12 mouse cellular contexts compared by ENCODE assay signal in genomic region chr2:9386566-9386965, GRCm38 (mm10).
"Had no signal": no experiment of that assay in that cellular context is flagged by ENCODE, and none has a peak within 500 bp of the region (broad histone marks: within the 10 kb centered on the region; RNA-seq: fewer than 3 reads in every experiment).

No protein-coding gene starts in this region.

- H3K9ac ChIP-seq: kidney, embryonic 15.5 days; limb, embryonic 13.5 days; liver, embryonic 14.5 days; midbrain, embryonic 13.5 days; neural tube, embryonic 15.5 days had no signal

- H3K9me3 ChIP-seq: kidney, embryonic 15.5 days; limb, embryonic 13.5 days; midbrain, embryonic 13.5 days; neural tube, embryonic 15.5 days had no signal

- H3K36me3 ChIP-seq: kidney, embryonic 15.5 days; limb, embryonic 13.5 days; midbrain, embryonic 13.5 days; neural tube, embryonic 15.5 days had no signal

- H3K4me1 ChIP-seq: kidney, embryonic 15.5 days; limb, embryonic 13.5 days; midbrain, embryonic 13.5 days; neural tube, embryonic 15.5 days had no signal

- ATAC-seq: midbrain, embryonic 13.5 days had no signal

- DNase-seq: kidney, postnatal 14 days; layer of hippocampus, postnatal 36 days; lung, adult 18-20 months; right cerebral cortex, adult 18-20 months; thymus, postnatal 4 days had no signal

- H3K4me3 ChIP-seq: kidney, embryonic 15.5 days; limb, embryonic 13.5 days; midbrain, embryonic 13.5 days; myocyte; neural tube, embryonic 15.5 days had no signal

- H3K27me3 ChIP-seq: kidney, embryonic 15.5 days; limb, embryonic 13.5 days; midbrain, embryonic 13.5 days; neural tube, embryonic 15.5 days had no signal

- H3K27ac ChIP-seq: kidney, embryonic 15.5 days; limb, embryonic 13.5 days; liver, embryonic 14.5 days; midbrain, embryonic 13.5 days; neural tube, embryonic 15.5 days; stomach, postnatal 0 days had no signal

- H3K4me2 ChIP-seq: kidney, embryonic 15.5 days; limb, embryonic 13.5 days; midbrain, embryonic 13.5 days; neural tube, embryonic 15.5 days had no signal
